Mouse (Mus musculus) yolk sac, embryonic 10.5 days (tissue): Measurements from ENCODE around the gene Lrfn2.

Experiments
- DNase-seq: peaks from one replicate; pipeline ENCODE4 v3.0.0-alpha.2; 2017; ENCODE audit warnings: low spot score

The Lrfn2 gene

DNA sequence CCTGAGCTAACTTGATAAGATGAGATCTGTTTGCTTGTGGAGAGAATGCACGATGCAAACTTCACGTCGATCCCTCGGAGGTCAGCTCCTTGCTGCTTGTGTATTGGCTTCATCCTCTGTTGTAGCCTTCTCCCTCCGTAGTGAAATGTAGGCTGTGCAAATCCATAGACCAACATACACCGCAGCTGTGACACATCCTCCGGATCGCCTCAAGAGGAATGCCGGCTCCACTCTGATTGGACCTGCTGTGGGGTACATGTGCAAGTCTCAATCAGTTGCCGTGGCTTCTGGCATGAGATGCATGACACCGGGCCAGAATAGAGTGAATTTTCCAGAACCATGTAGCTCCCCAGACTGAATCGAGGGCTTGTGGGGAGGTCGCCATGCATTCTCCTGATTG, 36.1 kb downstream of the Lrfn2 start:
- DNase-seq = no peak

DNA sequence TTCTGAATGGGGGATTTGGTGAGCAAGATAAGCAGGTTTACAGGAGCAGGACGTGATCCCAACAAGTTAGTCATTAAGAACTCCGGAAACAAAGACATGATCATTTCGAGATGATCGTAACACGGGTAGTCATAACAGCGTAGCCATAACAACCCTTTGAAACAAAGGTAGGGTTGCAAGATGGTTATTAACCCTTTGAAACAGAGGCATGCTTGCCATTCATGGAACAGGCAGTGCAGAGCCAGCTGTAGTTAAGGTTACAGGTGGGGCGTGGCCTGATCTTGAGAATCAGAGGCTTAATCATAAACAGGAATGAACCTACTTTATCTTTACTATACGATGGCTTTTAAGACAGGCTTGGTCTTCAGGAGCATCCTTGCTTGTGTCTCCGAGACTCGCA, 39.1 kb downstream of the Lrfn2 start:
- no peak for DNase-seq

DNA sequence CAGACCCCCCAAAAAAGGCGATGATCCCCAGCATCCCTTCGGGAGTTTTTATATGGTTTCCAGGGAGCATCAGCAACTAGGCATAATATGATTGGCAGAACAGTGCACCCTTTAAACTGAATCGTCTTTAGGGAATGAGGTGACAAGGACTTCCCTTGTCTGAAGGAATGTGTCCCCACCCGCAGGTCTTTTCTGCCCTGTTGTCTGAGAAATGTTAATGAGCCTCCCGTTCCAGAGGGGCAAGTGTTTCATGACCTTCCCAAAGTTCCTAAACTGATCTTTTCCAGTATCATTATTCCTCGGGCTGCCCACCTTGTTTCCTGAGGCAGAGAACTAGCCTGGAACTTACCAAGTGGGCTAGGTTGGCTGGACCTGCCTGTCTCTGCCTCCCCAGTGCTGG, 40.7 kb downstream of the Lrfn2 start:
- no peak for DNase-seq

DNA sequence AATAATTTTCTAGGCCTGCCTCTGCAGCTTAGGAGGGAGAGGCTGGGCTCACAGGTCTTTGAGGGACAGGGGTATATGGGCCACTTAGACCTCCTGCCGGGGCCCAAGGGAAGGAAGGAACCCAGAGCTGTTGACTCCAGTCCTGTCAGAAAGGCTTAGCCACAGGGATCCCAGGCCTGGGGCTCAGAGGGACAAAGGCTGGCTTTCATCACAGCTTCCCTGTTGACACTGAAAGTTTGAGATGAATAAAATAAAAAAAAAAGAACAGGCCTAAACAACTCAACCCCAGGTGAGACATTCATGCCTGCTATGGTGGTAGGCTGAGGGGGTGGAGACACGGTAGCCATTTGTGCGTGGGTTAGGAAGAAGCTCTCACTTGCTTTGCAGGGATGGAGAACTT, 41.2 kb downstream of the Lrfn2 start:
- no peak for DNase-seq

DNA sequence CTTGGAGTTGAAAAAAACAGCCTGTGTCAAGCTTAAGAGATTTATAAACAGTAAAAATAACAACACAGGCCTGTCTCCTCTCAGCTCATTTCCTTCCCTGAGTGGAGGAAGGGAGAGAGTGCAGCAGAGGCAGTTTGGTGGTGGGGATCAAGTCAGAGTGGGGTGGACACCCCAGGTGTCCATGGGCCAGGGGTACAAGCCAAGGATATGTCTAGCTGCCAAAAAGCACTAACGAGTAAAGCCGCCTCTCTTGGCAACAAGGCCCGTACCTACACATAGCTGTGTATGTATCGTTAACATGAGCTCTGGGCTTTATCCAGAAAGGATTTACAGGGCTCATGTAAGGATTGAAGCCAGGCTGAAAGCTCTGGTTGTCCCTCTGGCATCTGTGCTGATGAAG, 42.9 kb downstream of the Lrfn2 start:
- no peak for DNase-seq

DNA sequence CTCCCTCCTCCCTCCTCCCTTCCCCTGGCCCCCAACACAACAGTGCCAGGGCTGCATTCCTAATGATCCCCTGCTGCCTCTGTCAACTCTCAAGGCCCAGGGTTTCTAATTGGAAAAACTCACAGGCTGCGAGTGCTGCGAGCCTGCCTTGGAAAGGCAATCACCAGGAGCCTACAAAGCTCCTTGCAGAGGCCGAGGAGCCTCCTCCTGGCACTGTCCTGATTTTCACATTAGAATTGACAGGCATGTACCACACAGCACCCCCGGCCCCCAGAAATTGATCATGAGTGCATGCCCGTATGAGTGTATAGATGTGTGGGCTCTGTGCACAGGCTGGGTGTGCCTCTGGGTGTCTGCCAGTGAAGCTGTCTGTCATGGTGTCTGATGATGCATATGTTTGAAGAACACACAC, 44.4 kb downstream of the Lrfn2 start:
- DNase-seq = no peak

DNA sequence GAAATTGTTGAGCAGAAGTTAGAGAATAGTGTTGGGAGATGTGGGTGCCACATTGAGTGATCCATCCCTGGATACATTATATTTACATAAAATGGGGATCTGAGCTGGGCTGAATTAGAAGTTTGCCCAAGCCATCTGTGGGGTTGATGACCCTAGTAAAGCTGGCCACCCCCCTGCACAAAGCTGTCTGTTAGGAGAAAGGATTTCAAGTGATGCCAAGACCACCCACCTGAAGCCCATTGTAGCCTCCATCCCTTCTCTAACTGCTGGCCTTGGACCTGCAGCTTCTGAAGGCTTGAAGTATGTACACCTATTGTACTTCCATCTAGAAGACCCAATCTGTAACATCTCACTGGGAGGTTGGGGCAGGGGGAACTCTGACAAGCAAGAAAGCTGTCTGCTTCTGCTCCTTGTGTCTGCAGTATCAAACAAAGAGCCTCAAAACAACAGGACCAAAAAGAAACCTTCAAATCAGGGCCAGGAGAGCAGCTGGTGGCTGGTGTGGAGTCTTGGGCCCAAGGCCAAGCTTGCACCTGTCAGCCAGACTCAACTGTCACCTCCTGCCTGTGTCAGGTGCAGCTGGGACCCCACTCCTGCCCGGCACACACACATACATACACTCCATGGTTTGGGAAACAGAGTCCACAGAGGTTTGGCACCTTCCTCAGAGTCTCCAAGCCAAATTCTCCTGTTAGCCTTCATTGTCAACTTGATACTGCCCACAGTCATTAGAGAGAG, 63.2 kb downstream of the Lrfn2 start:
- no peak for DNase-seq

DNA sequence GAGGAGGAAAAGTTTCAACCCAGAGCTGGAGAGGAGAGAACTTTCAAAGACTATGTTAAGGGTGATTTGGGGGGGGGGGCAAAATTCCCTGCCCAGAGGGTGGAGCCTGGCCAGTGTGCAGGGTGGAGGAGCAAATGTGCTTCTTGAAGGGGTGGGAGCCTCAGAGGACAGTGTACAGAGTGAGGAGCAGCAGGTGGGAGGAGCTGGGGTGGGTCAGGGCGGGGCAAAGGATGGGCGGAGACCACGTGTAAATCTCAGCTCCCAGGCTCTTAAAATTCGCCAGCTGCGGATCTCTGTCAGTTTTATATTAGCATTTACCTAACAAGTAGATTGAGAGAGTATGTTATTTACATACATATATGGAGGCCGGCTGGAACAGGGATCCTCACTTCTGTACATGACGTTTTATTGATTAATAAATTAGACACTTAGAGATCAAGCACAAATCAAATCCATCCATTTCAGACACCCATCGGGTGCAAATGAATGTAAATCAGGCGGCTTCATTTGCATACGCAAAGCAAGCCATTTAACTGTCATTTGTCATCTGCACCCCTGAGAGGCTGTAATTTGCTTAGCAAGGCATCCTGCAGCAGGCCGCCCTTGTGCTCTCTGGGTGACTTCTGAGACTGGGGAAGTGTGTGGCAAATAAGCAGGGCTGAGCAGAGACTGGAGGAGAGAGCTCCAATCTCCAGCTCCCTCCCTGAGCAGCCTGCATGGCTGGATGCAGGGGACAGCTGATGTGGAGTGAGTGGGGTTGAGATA, 67.5 kb downstream of the Lrfn2 start:
- no peak for DNase-seq

DNA sequence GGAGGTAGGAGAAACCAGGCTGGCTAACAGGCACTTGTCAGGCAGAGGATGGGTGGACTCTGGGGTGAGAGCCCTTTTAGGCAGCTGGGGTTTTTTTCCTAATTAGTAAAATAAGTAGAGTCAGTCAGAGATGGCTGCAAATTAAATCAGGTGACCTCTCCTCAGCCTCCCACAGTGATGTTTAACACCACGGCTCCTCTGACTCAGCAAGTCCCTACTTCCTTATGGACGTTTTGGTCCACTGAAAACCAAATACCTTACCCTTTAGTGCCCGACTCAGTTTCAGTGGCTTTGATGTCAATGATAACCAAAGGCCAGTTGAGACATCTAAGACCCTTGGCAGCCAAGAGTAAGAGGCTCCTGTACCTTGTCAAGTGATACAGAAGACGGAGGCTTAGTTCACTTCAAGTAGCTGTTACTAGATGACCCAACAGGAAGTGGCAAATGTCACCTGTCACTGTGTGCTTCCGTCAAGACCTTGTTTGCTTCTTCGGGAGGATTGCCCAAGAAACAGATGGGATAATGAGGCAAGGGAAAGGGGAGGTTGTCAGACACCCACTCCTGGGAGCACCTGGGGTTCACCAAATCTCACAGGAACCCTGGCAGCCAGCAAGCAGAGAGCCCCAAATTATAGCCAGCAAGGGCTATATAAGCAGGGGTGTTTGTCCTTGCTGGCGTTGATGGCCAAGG, 77.3 kb downstream of the Lrfn2 start:
- no peak for DNase-seq

DNA sequence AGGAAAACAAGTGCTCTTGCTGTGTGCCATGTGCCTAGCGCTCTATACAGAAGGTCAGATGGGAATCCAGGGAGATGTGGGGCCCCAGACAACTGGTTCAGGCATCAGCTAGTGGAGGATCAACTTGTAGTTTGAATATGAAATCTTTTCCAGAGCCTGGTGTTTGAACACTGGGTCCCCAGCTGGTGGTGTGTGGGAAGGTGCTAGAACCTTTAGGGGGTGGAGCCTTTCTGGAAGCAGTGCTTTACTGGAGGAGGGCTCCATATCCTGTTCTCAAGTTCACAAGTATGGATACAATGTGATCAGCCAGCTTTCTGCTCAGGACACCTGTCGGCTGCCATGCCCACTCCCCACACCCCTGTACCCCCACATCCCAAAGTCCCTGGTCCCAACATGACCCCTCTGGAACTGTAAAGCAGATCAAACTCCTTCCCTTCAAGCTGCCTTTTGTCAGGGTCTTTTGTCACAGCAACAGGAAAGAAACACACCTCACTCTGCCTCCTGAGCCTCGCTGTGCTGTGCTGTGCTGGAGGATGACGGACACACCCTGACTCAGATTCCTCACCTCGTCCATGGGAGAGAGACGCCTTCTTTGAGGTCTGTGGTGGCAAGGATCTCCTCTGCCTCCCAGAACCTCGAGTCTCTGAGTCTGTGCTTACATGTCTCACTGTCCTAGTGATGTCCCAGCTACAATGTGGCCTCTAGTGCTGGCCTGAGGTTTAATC, 81.9 kb downstream of the Lrfn2 start:
- DNase-seq = no peak

DNA sequence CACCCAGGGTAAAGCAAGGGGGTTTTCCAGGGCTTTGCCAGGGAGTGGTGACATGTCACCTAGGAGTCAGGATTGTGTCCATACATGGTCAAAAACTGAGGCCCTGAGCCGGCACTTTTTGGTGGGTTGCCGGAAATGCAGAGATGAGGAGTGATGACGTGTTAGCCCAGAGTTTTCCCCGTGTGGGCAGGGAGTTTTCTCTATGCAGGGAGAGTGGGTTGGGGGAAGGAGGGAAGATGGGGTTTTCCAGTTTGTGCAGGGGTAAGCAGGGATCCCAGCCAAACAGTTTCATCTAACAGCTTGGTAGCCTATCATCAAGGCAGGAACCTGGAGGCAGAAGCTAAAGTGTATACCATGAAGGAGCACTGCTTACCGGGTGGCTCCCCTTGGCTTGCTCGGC, 83.2 kb downstream of the Lrfn2 start:
- no peak for DNase-seq

DNA sequence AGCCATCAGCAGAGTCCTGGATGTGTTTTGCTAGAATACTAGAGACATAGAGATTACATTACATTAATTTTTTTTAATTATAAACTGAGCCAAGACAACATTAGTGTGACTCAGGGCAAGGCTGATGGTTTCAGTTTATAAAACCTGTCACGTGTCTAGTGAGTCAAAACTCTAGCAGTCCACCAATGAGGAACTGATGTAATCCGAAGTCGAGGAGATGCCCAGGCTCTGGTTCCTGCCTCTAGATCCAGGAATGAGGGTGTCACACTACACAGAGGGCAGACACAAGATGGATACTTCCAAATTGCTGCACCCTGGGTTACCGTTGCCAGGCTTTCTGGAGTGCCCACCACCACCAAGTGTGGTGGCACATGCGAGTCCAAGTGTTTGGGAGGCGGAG, 84.0 kb downstream of the Lrfn2 start:
- no peak for DNase-seq

DNA sequence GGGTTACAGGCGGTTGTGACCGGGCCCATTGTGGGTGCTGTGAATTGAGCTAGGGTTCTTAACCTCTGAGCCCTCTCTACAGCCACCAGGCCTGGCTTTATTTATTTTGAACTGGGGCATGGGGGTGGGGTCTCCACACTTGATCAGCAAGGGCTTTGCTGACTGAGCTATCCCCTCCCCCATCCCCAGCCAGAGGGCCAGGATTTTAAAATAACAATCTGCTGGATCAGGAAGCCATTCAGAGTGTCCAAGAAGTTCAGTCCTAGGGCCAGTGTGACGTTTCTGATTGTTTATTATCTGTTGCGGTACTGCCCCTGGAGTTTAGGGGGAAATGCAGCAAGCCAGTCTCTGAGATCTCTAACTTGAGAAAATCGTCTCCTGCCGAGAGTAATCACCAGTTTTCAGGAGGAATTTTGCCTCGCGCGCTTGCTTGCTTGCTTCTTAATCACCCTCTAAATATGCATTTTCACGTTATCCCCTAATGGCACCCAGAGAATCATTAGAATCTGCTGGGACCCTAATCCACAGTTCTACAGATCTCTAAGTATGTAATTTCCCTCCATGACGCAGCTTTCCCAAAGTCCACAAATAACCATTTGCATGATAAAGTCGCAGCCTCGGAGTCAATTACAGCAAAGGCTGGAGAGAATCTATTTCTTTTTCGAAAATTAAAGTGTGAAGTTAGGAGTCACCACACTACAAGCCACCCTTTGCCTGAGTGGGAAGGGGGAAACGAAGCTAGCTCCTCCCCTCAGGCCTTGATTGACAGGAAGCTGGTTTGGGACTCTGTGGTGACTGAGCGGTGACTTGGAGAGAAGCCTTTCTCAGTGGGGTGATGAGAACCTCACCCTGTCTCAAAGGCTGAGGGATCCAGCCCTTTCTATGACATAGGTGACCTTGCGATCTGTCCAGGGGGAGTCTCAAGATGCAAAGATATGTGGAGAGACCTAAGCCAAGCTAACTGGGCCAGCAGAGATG, 85.5 kb downstream of the Lrfn2 start:
- no peak for DNase-seq

DNA sequence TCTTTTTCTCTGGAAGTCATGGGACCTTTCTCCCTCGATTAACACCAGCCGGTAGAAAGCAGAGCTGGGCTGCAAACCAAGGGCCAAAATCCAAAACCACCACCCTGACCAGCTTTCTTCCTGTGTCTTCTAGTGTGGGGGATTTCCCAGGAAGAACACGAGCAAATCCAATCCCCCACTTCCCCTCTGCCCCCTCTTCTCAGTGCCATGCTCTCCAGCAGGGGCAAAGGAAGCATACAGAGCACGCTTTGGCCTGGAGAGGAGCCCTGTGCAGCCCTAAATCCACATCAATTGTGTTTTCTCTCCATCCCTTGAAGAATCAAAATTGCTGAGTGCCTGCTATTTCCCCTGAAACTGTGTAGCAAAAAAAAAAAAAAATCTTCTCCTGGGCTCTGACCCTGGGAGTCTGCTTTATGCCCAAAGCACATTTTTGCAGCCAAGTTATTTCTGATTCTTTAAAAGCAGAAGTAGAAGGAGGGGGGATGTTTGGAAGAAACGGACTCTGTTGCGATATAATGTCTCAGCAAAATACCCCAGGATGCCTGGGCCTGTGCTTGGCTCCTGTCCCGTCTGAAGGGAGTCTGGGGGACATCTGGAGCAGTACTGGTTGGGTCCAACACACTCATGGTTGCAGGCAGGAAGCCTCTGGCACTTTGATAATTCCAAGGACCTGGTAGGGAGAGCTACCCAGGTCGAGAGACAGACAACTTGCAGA, 86.8 kb downstream of the Lrfn2 start:
- no peak for DNase-seq

DNA sequence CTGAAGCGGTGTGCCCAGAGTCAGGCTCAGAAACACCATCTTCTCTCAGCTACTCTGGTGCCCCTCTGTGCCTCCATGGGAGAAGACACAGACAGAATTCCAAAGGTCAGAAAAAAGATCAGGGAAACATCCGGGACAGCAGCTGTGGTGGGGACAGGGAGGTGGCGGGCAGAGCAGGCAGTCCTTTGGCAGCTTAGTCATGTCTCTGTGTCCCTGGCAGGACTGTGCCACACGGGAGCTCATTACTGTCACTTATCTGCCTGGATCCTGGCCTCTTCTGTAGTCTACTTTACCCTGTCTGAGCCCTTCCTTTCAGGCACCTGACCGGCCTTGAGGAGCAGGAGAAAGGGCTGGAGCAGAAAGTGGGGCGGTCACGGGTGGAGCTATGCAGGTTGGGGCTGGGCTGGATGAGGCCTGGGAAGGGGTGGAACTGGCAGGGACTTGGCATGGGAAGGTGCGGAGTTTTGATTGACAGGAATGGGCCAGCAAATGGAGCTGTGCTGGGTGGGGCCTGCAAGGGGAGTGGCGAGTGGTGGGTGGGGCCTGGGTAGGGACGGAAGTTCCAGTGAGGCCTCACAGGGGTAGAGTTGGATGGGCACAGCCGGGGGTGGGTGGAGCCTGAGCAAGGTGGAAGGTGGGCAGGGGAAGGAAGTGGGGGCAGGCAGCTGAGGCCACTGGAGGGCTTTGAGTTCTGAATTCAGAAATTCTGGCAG, 97.5 kb downstream of the Lrfn2 start:
- DNase-seq = peak; percentile 6

DNA sequence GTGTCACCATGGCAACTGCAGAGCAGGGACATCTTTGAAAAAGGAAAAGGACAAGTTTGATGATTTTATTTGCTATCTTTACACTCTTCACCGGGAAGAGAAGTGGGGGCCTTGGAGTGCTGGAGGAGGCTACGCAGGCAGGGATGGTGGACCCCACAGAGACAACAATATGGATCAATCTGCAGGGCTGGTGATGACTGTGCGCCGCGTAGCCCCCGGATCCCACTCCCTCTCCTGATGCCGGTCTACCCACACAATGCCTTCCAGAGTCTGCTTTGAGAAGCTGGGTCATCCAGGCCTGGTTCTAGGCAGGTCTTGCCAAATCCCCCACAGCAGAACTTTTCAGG, 98.1 kb downstream of the Lrfn2 start:
- DNase-seq = no peak

DNA sequence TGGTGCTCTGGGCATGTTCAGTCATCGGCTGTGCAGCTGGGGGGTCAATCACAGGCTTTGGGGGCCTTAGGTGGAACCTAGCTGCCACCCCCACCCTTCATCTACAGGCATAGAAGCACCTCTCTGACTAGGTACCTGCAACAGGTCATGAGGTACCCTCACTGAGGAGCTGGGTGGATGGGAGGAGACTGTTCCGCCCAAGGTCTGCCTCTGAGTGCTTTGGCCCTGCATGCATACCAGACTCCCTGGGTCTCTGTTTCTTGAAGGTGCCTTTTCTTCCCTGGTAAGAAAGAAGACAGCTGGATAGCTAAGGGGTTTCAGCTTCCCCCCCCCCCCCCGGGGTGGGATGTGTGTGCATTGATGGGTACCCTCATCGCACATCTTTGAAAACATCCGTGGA, 98.7 kb downstream of the Lrfn2 start:
- DNase-seq = no peak

DNA sequence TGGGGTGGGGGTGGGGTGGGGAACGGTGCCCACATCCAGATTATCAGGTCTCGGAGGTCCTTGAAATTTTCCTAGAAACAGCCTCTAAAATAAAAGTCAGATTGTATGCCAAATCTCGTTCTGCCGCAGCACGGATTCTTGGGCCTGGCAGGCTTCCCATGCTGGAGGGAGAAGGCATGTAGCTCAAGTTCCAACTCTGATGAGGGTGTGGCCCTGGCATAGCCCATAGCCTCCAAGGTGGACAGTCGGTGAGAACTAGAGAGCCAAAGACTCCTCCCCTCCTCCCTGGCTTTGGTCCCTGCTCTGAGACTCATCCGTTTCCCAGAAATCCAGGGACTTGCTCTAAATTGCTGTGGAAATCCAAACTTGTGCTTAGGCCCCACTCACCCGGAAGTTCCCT, 99.6 kb downstream of the Lrfn2 start:
- DNase-seq = no peak

DNA sequence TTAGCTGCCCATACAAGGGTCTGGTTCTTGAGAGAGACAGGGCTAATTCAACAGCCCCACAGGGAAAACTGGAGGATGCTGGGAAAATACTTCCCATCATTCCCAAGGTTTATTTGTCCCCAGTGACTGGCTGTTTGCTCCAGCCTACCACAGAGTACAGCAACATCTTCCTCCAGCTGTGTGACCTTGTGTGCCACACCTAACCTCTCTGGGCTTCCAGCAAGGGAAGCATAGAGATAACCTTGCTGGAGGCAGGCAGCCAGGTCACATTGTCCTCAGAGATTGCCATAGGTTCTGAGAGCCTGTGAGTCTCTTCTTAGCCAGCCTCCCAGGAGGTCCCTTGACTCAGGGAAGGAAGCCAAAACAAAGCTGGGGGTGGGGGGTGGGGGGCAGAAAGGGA, 101.1 kb downstream of the Lrfn2 start:
- no peak for DNase-seq

DNA sequence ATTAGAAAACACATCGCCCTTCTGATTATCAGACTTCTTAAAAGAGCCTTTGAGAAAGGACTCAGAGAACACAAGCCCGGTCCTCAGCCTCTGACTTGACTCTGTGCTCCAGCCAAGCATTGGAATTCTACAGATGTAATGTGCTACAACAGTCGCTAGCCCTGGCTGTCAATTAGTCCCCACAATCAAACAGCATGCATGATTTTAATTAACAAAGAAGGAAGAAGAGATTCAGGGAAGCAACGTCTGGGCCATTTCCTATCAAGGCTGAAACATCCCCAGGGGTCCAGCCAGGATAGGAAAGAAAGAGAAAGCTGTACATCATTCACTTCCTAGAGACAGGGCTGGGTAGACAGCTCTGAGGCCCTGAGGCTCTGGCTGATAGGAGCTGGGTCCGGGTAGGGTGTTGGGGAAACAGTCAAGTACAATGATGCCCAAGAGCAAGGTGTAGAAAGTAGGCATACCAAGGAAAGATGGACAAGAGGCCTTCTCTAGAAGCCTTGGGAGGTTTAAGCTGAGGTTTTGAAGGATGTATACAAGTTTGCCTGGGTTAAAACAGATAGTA, 101.6 kb downstream of the Lrfn2 start:
- no peak for DNase-seq
